Mouse (Mus musculus) erythroblast, embryonic 14.5 days (primary cell): ENCODE results near the gene Efnb2.

Source experiments
- GATA1 ChIP-seq: IDR thresholded peaks from 2 replicates; pipeline ENCODE4 v1.6.1; 2012; ENCODE audit warnings: low read length, inconsistent platforms, mixed read lengths
- TAL1 ChIP-seq: IDR thresholded peaks from 3 replicates; pipeline ENCODE4 v1.6.1; 2012; ENCODE audit warnings: low read length, inconsistent platforms, mixed read lengths

DNA sequence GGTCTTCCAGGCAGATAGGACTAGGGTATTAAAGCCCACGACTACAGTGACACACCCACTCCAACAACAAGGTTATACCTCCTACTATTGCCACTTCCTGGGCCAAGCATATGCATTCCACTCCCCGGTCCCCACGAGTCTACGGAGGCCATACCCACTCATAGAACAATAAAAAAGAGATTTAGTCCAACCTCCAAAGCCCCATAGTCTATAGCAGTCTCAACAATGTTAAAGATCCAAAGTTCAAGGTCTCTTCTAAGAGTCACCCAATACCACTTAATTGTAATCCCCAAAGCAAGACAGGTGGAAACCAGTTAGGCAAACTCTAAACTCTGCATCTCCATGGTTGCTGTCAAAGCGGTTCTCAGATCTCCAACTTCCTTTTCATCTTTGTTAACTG is 13.8 kb upstream of the Efnb2 start:
- TF ChIP-seq GATA1 (no peak), TAL1 (no peak)
